Mouse (Mus musculus) liver, adult (tissue): ENCODE data around the gene Scd4.

Experiments used
- GATA4 ChIP-seq: IDR thresholded peaks from 2 replicates; pipeline ENCODE4 v1.6.1; 2014; ENCODE audit warnings: mild to moderate bottlenecking, low read length; ENCODE audit not compliant: insufficient replicate concordance

Scd4 gene

GRCm38 (mm10) chr19:44295741-44296140 is 37.2 kb upstream of the Scd4 start:
- TF ChIP-seq GATA4, result no peak

- no peak for TF ChIP-seq GATA4
Observed at GRCm38 (mm10) chr19:44296186-44296585, 36.7 kb upstream of the Scd4 start.

- no peak for TF ChIP-seq GATA4
Observed at GRCm38 (mm10) chr19:44297068-44297760, 35.7 kb upstream of the Scd4 start.

GRCm38 (mm10) chr19:44297862-44298261 is 35.0 kb upstream of the Scd4 start:
- TF ChIP-seq GATA4, result no peak

GRCm38 (mm10) chr19:44299078-44299477 is 33.8 kb upstream of the Scd4 start:
- TF ChIP-seq GATA4, result no peak

- no peak for TF ChIP-seq GATA4
Observed at GRCm38 (mm10) chr19:44299902-44300301, 33.0 kb upstream of the Scd4 start.

GRCm38 (mm10) chr19:44300520-44300919 is 32.4 kb upstream of the Scd4 start:
- no peak for TF ChIP-seq GATA4

GRCm38 (mm10) chr19:44301176-44301575 is 31.7 kb upstream of the Scd4 start:
- TF ChIP-seq GATA4, result no peak

GRCm38 (mm10) chr19:44301671-44302305 is 31.1 kb upstream of the Scd4 start:
- TF ChIP-seq GATA4, result no peak

- TF ChIP-seq GATA4, result no peak
Observed at GRCm38 (mm10) chr19:44302901-44303300, 30.0 kb upstream of the Scd4 start.

- TF ChIP-seq GATA4, result no peak
Observed at GRCm38 (mm10) chr19:44303502-44303901, 29.4 kb upstream of the Scd4 start.

GRCm38 (mm10) chr19:44304419-44304818 is 28.5 kb upstream of the Scd4 start:
- TF ChIP-seq GATA4, result no peak

GRCm38 (mm10) chr19:44304851-44305510 is 27.9 kb upstream of the Scd4 start:
- no peak for TF ChIP-seq GATA4

- TF ChIP-seq GATA4, result no peak
Observed at GRCm38 (mm10) chr19:44305701-44306100, 27.2 kb upstream of the Scd4 start.

- no peak for TF ChIP-seq GATA4
Observed at GRCm38 (mm10) chr19:44306171-44306570, 26.7 kb upstream of the Scd4 start.
